Mouse (Mus musculus) kidney, postnatal 0 days (tissue): ENCODE measurements around the gene Dolpp1. TPM values are rescaled to one million over a fixed set of nuclear protein-coding genes. Genes with fewer than 3 reads are reported as not detected.

Experiments
- ATAC-seq: fragments of 200-750 bp; cut with Nextera tagmentation; replicated peaks from 2 replicates; pipeline ENCODE4 v1.8.0; 2017; ENCODE audit warnings: low read depth, moderate number of reproducible peaks, moderate TSS enrichment, moderate library complexity; ENCODE audit not compliant: low FRiP score
- DNase-seq: peaks from one replicate; pipeline ENCODE4 v3.0.0-alpha.2; 2016; ENCODE audit warnings: low spot score
- H3K27ac ChIP-seq: fragments of 300-500 bp; sonication (generic); 2 replicates; pipeline ENCODE4 v1.5.1; 2014; ENCODE audit warnings: mild to moderate bottlenecking
- H3K27me3 ChIP-seq: fragments of 300-500 bp; sonication (generic); 2 replicates; pipeline ENCODE4 v1.6.1; 2014; ENCODE audit warnings: low read length, mixed read lengths; ENCODE audit not compliant: insufficient read depth
- H3K36me3 ChIP-seq: fragments of 300-500 bp; sonication (generic); 2 replicates; pipeline ENCODE4 v1.6.1; 2014; ENCODE audit warnings: low read length, mixed read lengths; ENCODE audit not compliant: insufficient read depth
- H3K4me1 ChIP-seq: fragments of 300-500 bp; sonication (generic); replicated peaks from 2 replicates; pipeline ENCODE4 v1.6.1; 2014; ENCODE audit warnings: antibody characterized with exemption, low read length, mixed read lengths; ENCODE audit not compliant: insufficient read depth
- H3K4me2 ChIP-seq: fragments of 300-500 bp; sonication (generic); 2 replicates; pipeline ENCODE4 v1.6.1; 2014; ENCODE audit warnings: mild to moderate bottlenecking, low read length, moderate library complexity, mixed read lengths
- H3K4me3 ChIP-seq: fragments of 300-500 bp; sonication (generic); replicated peaks from 2 replicates; pipeline ENCODE4 v1.5.1; 2014; ENCODE audit warnings: low read depth, low read length
- H3K9ac ChIP-seq: fragments of 300-500 bp; sonication (generic); 2 replicates; pipeline ENCODE4 v1.6.1; 2014; ENCODE audit warnings: low read depth, low read length
- H3K9me3 ChIP-seq: fragments of 300-500 bp; sonication (generic); replicated peaks from 2 replicates; pipeline ENCODE4 v1.6.1; 2016; ENCODE audit warnings: low read length, inconsistent platforms, mixed read lengths
- CTCF ChIP-seq: IDR thresholded peaks from 2 replicates; pipeline ENCODE4 v1.5.1; 2016; ENCODE audit warnings: antibody characterized with exemption, low read depth, mild to moderate bottlenecking, moderate library complexity
- WGBS: fragments of 180-500 bp; shearing (Covaris S2); extraction: QIAGEN DNeasy Blood & Tissue Kit; methylation state at CpG from one replicate; pipeline ENCODE4 v1.1.7; 2014; 5-methylcytosine and 5-hydroxymethylcytosine counted together
- polyA plus RNA-seq: library from polyadenylated mRNA; unstranded; fragments of >200 nt; fragmentation: Nextera tagmentation; extraction: Ambion mirVana; gene quantifications from 2 replicates; pipeline ENCODE4 v1.2.1, GENCODE M21; 2015

The Dolpp1 gene
- polyA plus RNA-seq, 1 experiment from 2014 or later = 23.4 TPM

- WGBS = 78% methylated on average over 1 of the region's 1 CpGs
- Histone ChIP-seq H3K27ac (no peak overlapping the region), H3K4me1 (no peaks in the 10 kb centered on the region), H3K36me3 (peaks cover 52% of the 10 kb centered on the region), H3K4me3 (no peak overlapping the region), H3K9me3 (no peaks in the 10 kb centered on the region), H3K9ac (no peak overlapping the region), H3K4me2 (no peak overlapping the region), H3K27me3 (no peaks in the 10 kb centered on the region)
- no peak for TF ChIP-seq CTCF
- DNase-seq (no peak), ATAC-seq (no peak)
Observed at GRCm38 (mm10) chr2:30403870-30404269, 11.8 kb downstream of the Dolpp1 start.

- Histone ChIP-seq H3K4me2 (no peak overlapping the region), H3K27me3 (no peaks in the 10 kb centered on the region), H3K9me3 (no peaks in the 10 kb centered on the region), H3K9ac (no peak overlapping the region), H3K36me3 (peaks cover 54% of the 10 kb centered on the region), H3K4me1 (no peaks in the 10 kb centered on the region), H3K27ac (no peak overlapping the region), H3K4me3 (no peak overlapping the region)
- TF ChIP-seq CTCF = no peak
- ATAC-seq = no peak
- 85% methylated on average over 2 of the region's 2 CpGs for WGBS
- no peak for DNase-seq
Observed at GRCm38 (mm10) chr2:30407221-30407620, 15.2 kb downstream of the Dolpp1 start.

GRCm38 (mm10) chr2:30407778-30408177 is 15.7 kb downstream of the Dolpp1 start:
- no peak overlapping the region for H3K4me3 ChIP-seq
- DNase-seq (no peak), ATAC-seq (no peak)
- no peaks in the 10 kb centered on the region for H3K4me1 ChIP-seq
- H3K9ac ChIP-seq = no peak overlapping the region
- no peaks in the 10 kb centered on the region for H3K9me3 ChIP-seq
- no peaks in the 10 kb centered on the region for H3K27me3 ChIP-seq
- H3K36me3 ChIP-seq = peaks cover 50% of the 10 kb centered on the region
- no peak overlapping the region for H3K4me2 ChIP-seq
- WGBS = 90% methylated on average over 10 of the region's 10 CpGs
- no peak for TF ChIP-seq CTCF
- H3K27ac ChIP-seq = no peak overlapping the region

- Histone ChIP-seq H3K9me3 (no peaks in the 10 kb centered on the region), H3K36me3 (peaks cover 44% of the 10 kb centered on the region), H3K4me2 (no peak overlapping the region), H3K27ac (no peak overlapping the region), H3K27me3 (no peaks in the 10 kb centered on the region), H3K9ac (no peak overlapping the region), H3K4me1 (no peaks in the 10 kb centered on the region), H3K4me3 (no peak overlapping the region)
- no peak for TF ChIP-seq CTCF
- DNase-seq = no peak
- 82% methylated on average over 8 of the region's 8 CpGs for WGBS
- ATAC-seq = no peak
Observed at GRCm38 (mm10) chr2:30408452-30409100, 16.5 kb downstream of the Dolpp1 start.

GRCm38 (mm10) chr2:30409454-30410176 is 17.6 kb downstream of the Dolpp1 start:
- Histone ChIP-seq H3K9ac (no peak overlapping the region), H3K4me1 (peaks cover 5% of the 10 kb centered on the region; the same call in 1 of the 2 replicates), H3K36me3 (peaks cover 39% of the 10 kb centered on the region), H3K9me3 (no peaks in the 10 kb centered on the region), H3K4me2 (no peak overlapping the region), H3K27me3 (no peaks in the 10 kb centered on the region), H3K27ac (no peak overlapping the region), H3K4me3 (no peak overlapping the region)
- DNase-seq = no peak
- 93% methylated on average over 5 of the region's 5 CpGs for WGBS
- peak; percentile 59; the same call in 1 of the 2 replicates for ATAC-seq
- no peak for TF ChIP-seq CTCF

GRCm38 (mm10) chr2:30413038-30413973 is 21.3 kb downstream of the Dolpp1 start:
- WGBS = 77% methylated on average over 16 of the region's 16 CpGs
- 0 out of 2 replicates have a peak overlapping the region, but pooled peaks have one; percentile 77 for H3K4me2 ChIP-seq
- H3K4me3 ChIP-seq = no peak overlapping the region
- ATAC-seq (no peak), DNase-seq (no peak)
- TF ChIP-seq CTCF = peak; percentile 17; the same call in 1 of the 2 replicates
- no peak overlapping the region for H3K9ac ChIP-seq
- no peak overlapping the region for H3K27ac ChIP-seq
- H3K4me1 ChIP-seq = peaks cover 16% of the 10 kb centered on the region; the same call in 1 of the 2 replicates
- H3K9me3 ChIP-seq = no peaks in the 10 kb centered on the region
- peaks cover 14% of the 10 kb centered on the region for H3K36me3 ChIP-seq
- no peaks in the 10 kb centered on the region for H3K27me3 ChIP-seq
